Mouse (Mus musculus) thymus, adult 2 months (tissue): ENCODE measurements around the gene Daam1.

Source experiments
- CTCF ChIP-seq: fragments of 200-500 bp; IDR thresholded peaks from 2 replicates; pipeline ENCODE4 v1.5.1; 2012; ENCODE audit warnings: mild to moderate bottlenecking, control low read depth, low read length, moderate library complexity, borderline replicate concordance; ENCODE audit not compliant: control insufficient read depth, poor library complexity, insufficient read depth; ENCODE audit errors: extremely low read depth
- POLR2A ChIP-seq: fragments of 200-500 bp; IDR thresholded peaks from 2 replicates; pipeline ENCODE4 v1.6.1; 2012; ENCODE audit warnings: mild to moderate bottlenecking, low read length, control low read depth, moderate library complexity; ENCODE audit not compliant: control insufficient read depth, poor library complexity, insufficient read depth; ENCODE audit errors: extremely low read depth

DNA sequence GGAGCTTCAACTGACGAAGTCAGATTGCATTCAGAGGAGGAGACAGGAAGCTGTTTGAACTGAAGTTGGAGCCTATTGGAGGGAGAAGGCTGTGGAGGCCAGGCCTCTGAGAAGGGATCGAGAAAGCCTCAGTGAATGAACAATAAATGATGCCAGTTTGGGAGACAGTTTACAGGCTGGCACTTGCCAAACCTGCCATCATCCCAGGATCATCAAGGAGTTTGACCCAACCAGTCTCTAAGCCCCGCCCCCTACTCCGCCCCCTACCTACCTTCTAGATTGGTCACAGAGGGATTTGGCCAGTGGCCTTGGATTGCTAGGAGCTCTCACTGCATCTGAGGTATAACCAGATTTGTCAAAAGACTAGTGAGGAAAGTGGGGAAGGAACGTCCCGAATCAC, 118.7 kb downstream of the Daam1 start:
- TF ChIP-seq CTCF (no peak), POLR2A (no peak)
